Mouse (Mus musculus): ENCODE measurements at regions not wholly inside any gene's neighbourhood (a gene's known extent, or its start where the extent isn't known, plus 50 kb on each side); places are given as distances from the start of the nearest gene placed in this dataset.

GRCm38 (mm10) chr4:81512396-81512795 is 69.8 kb upstream of the Mpdz start:
- no peak for DNase-seq (ENCODE audit: low read depth)

GRCm38 (mm10) chr4:81508776-81509175 is 66.2 kb upstream of the Mpdz start:
- DNase-seq (ENCODE audit: low read depth), result no peak

- no peak for DNase-seq (ENCODE audit: low read depth)
Observed at GRCm38 (mm10) chr4:81506841-81507240, 64.2 kb upstream of the Mpdz start.

- no peak for DNase-seq (ENCODE audit: low read depth)
Observed at GRCm38 (mm10) chr4:81506306-81506705, 63.7 kb upstream of the Mpdz start.

- no peak for DNase-seq (ENCODE audit: low read depth)
Observed at GRCm38 (mm10) chr4:81505096-81505495, 62.5 kb upstream of the Mpdz start.

- DNase-seq (ENCODE audit: low read depth), result no peak
Observed at GRCm38 (mm10) chr4:81503941-81504340, 61.3 kb upstream of the Mpdz start.

- no peak for DNase-seq (ENCODE audit: low read depth)
Observed at GRCm38 (mm10) chr4:81501802-81502201, 59.2 kb upstream of the Mpdz start.

- no peak for DNase-seq (ENCODE audit: low read depth)
Observed at GRCm38 (mm10) chr4:81498133-81498532, 55.5 kb upstream of the Mpdz start.

- DNase-seq (ENCODE audit: low read depth), result no peak
Observed at GRCm38 (mm10) chr4:81492811-81493210, 50.2 kb upstream of the Mpdz start.
